Mouse (Mus musculus) brown adipose tissue, adult 24 weeks (tissue): ENCODE results near the gene Atcay. TPM values are rescaled to one million over a fixed set of nuclear protein-coding genes. Genes with fewer than 3 reads are reported as not detected.
"Not testable (repeated sequence)": the region's sequence is repeated elsewhere in the genome, so short reads cannot be mapped to it uniquely, and the experiment has no call there.

Experiments
- H3K27ac ChIP-seq: fragments of 200-500 bp; replicated peaks from 2 replicates; pipeline ENCODE4 v1.5.1; 2012; ENCODE audit warnings: low read depth, mild to moderate bottlenecking, low read length
- H3K4me1 ChIP-seq: fragments of 200-500 bp; 2 replicates; pipeline ENCODE4 v1.6.1; 2012; ENCODE audit warnings: low read length, mixed read lengths; ENCODE audit not compliant: control insufficient read depth, insufficient read depth, insufficient read length
- H3K4me3 ChIP-seq: fragments of 200-500 bp; 2 replicates; pipeline ENCODE4 v1.5.1; 2012; ENCODE audit warnings: low read depth, mild to moderate bottlenecking, low read length, moderate library complexity; ENCODE audit not compliant: insufficient read depth
- polyA plus RNA-seq: library from polyadenylated mRNA; stranded (reverse); fragments of >200 nt; gene quantifications from 2 replicates; pipeline ENCODE4 v1.2.4, GENCODE M21; 2012; ENCODE audit not compliant: missing spikeins, insufficient read depth, insufficient read length

Gene Atcay
- polyA plus RNA-seq, 1 experiment: not detected

GRCm38 (mm10) chr10:81229735-81230437, 747 bp downstream of the Atcay start:
- Histone ChIP-seq H3K27ac (no peak overlapping the region), H3K4me1 (peaks cover 8% of the 10 kb centered on the region), H3K4me3 (no peak overlapping the region)

DNA sequence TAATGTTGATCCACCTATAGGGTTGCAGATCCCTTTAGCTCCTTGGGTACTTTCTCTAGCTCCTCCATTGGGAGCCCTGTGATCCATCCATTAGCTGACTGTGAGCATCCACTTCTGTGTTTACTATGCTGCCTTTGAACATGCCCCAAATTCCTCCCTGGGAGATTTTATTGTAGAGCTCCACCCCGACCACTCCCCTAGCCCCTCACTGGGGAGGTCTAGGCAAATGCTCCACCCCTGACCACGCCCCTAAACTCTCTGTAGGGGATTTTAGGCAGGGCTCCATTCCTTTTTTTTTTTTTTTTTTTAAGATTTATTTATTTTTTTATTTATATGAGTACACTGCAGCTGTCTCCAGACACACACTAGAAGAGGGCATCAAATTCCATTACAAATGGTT, 6.9 kb downstream of the Atcay start:
- H3K4me1 ChIP-seq, H3K27ac ChIP-seq, H3K4me3 ChIP-seq: not testable (repeated sequence)

DNA sequence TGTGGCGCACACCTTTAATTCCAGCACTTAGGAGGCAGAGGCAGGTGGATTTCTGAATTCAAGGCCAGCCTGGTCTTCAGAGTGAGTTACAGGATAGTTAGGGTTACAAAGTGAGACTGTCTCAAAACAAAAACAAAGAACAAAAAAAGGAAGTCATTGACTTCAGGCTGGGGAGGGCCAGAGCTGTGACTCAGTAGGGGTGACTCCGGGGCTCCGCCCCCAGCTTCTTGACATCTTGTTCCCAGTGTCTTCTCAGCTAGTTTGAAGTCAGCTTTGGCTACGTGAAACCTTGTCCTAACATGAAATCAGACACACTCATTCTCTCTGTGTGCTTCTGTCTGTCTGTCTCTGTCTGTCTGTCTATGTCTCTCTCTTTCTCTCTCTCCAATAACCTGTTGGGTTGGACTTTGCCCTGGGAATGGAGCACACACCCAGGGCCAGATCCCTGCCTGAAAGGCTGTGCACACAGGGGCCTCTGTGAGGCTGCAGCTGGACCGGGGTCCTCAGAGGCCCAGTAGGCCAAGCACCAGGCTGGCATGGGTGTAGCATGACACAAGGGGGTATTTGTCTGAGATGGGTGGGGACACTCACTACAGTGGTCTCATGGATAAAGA, 9.1 kb downstream of the Atcay start:
- Histone ChIP-seq H3K27ac (no peak overlapping the region), H3K4me3 (no peak overlapping the region), H3K4me1 (no peaks in the 10 kb centered on the region)

DNA sequence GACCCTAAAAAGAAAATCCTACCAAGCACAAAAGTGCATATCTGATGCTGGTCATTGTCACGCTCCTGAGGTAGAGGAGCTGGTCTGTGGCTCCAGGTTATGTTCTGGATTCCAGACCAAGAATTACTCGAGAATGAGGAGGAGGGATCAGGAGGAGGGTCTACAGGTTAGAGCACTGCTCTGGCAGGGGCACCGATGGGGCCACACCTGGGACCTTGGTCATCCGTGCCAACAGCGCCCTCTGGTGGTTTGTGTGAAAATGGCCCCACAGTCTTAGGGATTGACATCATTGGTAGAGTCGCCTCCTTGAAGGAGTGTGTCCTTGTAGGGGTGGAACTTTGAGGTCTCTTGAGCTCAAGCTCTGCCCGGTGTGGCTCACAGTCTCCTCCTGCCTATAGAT, 12.7 kb downstream of the Atcay start:
- Histone ChIP-seq H3K4me1 (no peaks in the 10 kb centered on the region), H3K4me3 (no peak overlapping the region), H3K27ac (no peak overlapping the region)

GRCm38 (mm10) chr10:81217267-81217666, 13.4 kb downstream of the Atcay start:
- H3K4me1 ChIP-seq, H3K27ac ChIP-seq, H3K4me3 ChIP-seq: not testable (repeated sequence)

DNA sequence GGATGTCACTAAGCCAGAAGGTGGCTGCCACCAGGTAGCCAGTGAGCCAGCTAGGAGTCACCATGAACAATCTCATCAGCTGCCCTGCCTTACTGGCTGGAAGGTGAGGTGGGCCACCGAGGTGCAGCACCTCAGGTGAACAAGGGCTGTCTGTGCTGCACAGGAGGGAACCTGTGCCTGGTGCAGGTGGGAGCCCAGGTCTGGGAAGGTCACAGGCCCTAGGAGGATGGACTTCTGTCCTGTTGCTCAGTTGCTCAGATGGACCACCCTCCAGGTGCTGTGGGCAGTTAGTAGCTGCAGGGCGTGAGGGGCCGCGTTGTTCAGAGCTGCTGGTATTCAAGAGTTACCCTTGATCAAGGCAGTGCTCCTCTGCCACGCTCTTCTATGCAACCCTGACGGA, 13.8 kb downstream of the Atcay start:
- Histone ChIP-seq H3K4me3 (no peak overlapping the region), H3K27ac (no peak overlapping the region), H3K4me1 (no peaks in the 10 kb centered on the region)

GRCm38 (mm10) chr10:81216260-81216659, 14.4 kb downstream of the Atcay start:
- Histone ChIP-seq H3K4me1 (no peaks in the 10 kb centered on the region), H3K27ac (no peak overlapping the region), H3K4me3 (no peak overlapping the region)

GRCm38 (mm10) chr10:81210154-81210553, 20.5 kb downstream of the Atcay start:
- Histone ChIP-seq H3K4me3 (no peak overlapping the region), H3K4me1 (no peaks in the 10 kb centered on the region), H3K27ac (no peak overlapping the region)

GRCm38 (mm10) chr10:81204137-81204536, 26.5 kb downstream of the Atcay start:
- Histone ChIP-seq H3K27ac (no peak overlapping the region), H3K4me1 (no peaks in the 10 kb centered on the region), H3K4me3 (no peak overlapping the region)

GRCm38 (mm10) chr10:81202978-81203720, 27.5 kb downstream of the Atcay start:
- H3K4me1 ChIP-seq: no peaks in the 10 kb centered on the region
- no peak overlapping the region for H3K4me3 ChIP-seq
- H3K27ac ChIP-seq: no peak overlapping the region

DNA sequence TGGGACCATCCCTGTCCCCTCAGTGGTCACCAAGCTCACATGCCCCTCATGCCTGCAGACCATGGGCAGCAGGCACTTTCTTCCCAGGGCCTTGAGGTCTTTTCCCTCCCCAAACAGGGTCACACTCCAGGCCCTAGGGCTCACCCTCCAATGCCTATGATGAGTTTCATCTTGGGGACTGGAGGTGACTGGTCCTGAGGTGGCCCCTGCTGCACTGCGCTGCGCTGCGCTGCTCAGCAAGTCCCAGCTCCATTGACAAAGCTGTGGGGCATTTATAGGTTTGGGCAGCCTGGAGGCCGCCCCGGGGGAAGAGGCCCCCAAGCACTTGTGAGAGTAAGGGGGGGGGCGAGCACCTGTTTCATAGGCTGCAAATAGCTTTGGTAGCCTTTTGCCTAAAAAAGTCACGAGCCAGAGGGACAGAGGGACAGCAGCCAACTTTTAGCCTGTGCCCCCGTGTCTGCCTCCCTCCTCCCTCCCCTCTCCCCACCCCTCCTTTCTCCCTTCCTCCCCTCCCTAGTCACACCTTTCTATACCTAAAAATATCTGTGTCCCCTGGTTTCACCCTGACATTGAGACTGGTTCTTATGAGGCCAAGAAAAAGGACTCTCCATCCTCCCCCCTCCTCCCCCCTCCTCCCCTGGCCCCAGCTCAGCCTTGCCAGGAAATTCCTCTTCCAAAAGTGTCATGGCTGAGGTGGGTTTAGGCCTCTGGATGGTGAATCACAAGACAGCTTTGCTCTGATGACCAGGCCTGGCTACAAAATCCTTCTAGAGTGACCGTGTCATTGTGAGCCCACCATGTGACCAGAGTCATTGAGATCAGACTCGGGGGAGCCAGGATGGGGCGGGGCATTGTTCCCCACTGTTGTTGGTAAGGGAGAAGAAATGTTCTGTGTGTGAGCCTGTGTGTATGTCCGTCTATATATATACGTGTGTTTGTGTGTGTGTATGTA, 28.6 kb downstream of the Atcay start, which contains the start of gene Nmrk2:
Gene Nmrk2 (minus strand): TSS at position 245 of the 952 bp plus-strand sequence.
- H3K27ac ChIP-seq: no peak within 1 kb of the TSS
- no peak within 1 kb of the TSS for H3K4me3 ChIP-seq
- H3K4me1 ChIP-seq: no peaks in the 10 kb centered on the region

GRCm38 (mm10) chr10:81200605-81201287, 29.9 kb downstream of the Atcay start:
- Histone ChIP-seq H3K4me1 (no peaks in the 10 kb centered on the region), H3K27ac (no peak overlapping the region), H3K4me3 (no peak overlapping the region)

- Histone ChIP-seq H3K27ac (no peak overlapping the region), H3K4me3 (no peak overlapping the region), H3K4me1 (no peaks in the 10 kb centered on the region)
Measured at GRCm38 (mm10) chr10:81200141-81200540, 30.5 kb downstream of the Atcay start.

DNA sequence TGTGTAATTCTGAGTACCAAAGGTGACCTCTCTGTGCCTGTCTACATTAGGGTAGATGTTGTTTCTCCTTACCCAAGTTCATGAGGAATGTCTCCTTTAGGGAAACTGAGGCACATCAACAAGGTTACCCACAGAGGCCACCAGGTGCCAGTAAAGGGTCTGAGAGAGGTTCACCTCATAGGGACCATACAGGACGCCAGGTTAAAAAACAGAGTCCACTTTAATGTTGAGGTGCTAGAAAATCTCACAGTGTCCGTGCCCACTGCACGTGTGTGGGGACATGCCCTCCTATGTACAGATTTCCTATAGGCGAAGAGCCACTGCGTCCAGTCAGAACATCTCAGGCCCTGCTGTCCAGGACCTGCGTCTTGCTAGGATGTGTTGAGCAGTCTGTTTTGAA, 31.6 kb downstream of the Atcay start:
- H3K27ac ChIP-seq: no peak overlapping the region
- no peaks in the 10 kb centered on the region; the same call in 1 of the 2 replicates for H3K4me1 ChIP-seq
- H3K4me3 ChIP-seq: no peak overlapping the region
